Mouse (Mus musculus) midbrain, embryonic 12.5 days (tissue): ENCODE results near the gene Syt6. TPM values are rescaled to one million over a fixed set of nuclear protein-coding genes. Genes with fewer than 3 reads are reported as not detected.
A peak's percentile ranks its signal among the peaks of the same experiment; 100 is the strongest.

Experiments
- ATAC-seq: fragments of 200-750 bp; cut with Nextera tagmentation; 2 replicates; pipeline ENCODE4 v1.8.0; 2017; ENCODE audit warnings: low read depth, moderate TSS enrichment, moderate library complexity; ENCODE audit not compliant: low FRiP score
- H3K27ac ChIP-seq: fragments of 300-500 bp; sonication (generic); replicated peaks from 2 replicates; pipeline ENCODE4 v1.5.1; 2016; ENCODE audit warnings: mild to moderate bottlenecking
- H3K27me3 ChIP-seq: fragments of 300-500 bp; sonication (generic); 2 replicates; pipeline ENCODE4 v1.6.1; 2016; ENCODE audit warnings: mild to moderate bottlenecking
- H3K36me3 ChIP-seq: fragments of 300-500 bp; sonication (generic); 2 replicates; pipeline ENCODE4 v1.6.1; 2016
- H3K4me1 ChIP-seq: fragments of 300-500 bp; sonication (generic); 2 replicates; pipeline ENCODE4 v1.6.1; 2016
- H3K4me2 ChIP-seq: fragments of 300-500 bp; sonication (generic); replicated peaks from 2 replicates; pipeline ENCODE4 v1.6.1; 2016; ENCODE audit warnings: mild to moderate bottlenecking, moderate library complexity
- H3K4me3 ChIP-seq: fragments of 300-500 bp; sonication (generic); 2 replicates; pipeline ENCODE4 v1.5.1; 2016; ENCODE audit warnings: mild to moderate bottlenecking
- H3K9ac ChIP-seq: fragments of 300-500 bp; sonication (generic); replicated peaks from 2 replicates; pipeline ENCODE4 v1.6.1; 2016; ENCODE audit warnings: mild to moderate bottlenecking, moderate library complexity
- H3K9me3 ChIP-seq: fragments of 300-500 bp; sonication (generic); 2 replicates; pipeline ENCODE4 v1.6.1; 2016; ENCODE audit warnings: mild to moderate bottlenecking
- WGBS: fragments of 180-500 bp; shearing (Covaris S2); methylation state at CpG from one replicate; pipeline ENCODE4 v1.1.7; 2016; 5-methylcytosine and 5-hydroxymethylcytosine counted together
- polyA plus RNA-seq: library from polyadenylated mRNA; unstranded; fragments of >200 nt; fragmentation: Nextera tagmentation; extraction: Ambion mirVana; gene quantifications from 2 replicates; pipeline ENCODE4 v1.2.1, GENCODE M21; 2016

The Syt6 gene
- polyA plus RNA-seq, 1 experiment from 2014 or later, result 7.7 TPM

DNA sequence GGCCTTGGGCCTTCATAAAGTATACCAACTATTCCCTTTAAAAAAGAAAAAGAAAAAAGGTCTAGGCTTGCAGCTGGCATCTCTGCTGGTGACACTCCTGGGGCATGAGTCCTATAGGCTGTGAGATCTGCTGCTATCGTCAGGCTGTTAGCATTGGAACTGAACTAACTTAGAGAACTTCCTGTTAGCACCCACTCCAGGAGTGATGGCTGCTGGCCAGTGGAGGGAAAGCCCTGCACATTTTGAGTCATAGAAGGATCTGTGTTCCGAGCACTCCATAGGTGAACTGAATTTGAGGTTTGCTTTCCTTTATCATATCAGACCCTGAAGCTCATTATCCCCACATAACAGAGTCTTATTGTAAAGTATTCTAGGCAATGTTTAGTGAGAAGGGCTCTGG is 85.0 kb downstream of the Syt6 start:
- H3K4me1 ChIP-seq, result no peaks in the 10 kb centered on the region
- H3K27me3 ChIP-seq, result no peaks in the 10 kb centered on the region
- no peak overlapping the region for H3K9ac ChIP-seq
- ATAC-seq, result no peak
- no peaks in the 10 kb centered on the region for H3K36me3 ChIP-seq
- no peak overlapping the region for H3K27ac ChIP-seq
- 91% methylated on average over 2 of the region's 2 CpGs for WGBS
- H3K4me3 ChIP-seq, result no peak overlapping the region
- no peaks in the 10 kb centered on the region for H3K9me3 ChIP-seq
- no peak overlapping the region for H3K4me2 ChIP-seq

- 92% methylated on average over 8 of the region's 8 CpGs for WGBS
- Histone ChIP-seq H3K4me2 (no peak overlapping the region), H3K9ac (no peak overlapping the region)
Observed at GRCm38 (mm10) chr3:103661714-103662113, 86.7 kb downstream of the Syt6 start.

DNA sequence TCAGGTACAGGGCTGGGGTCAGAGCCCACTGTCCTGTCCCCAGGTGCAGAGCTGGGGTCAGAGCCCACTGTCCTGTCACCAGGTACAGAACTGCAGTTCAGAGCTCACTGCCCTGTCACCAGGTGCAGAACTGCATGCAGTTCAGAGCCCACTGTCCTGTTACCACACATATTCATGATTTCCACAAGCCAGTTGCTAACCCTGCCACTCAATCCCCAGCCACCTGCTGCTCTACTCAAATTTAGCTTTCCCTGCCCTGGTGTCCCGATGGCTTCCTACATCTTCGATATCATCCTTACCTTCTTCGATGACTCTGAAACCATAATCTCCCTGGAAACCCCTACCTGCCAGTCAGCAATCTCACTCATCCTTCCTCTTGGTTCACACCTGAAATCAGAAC is 88.4 kb downstream of the Syt6 start:
- Histone ChIP-seq H3K9ac (no peak overlapping the region), H3K4me2 (no peak overlapping the region), H3K27me3 (no peaks in the 10 kb centered on the region), H3K36me3 (no peaks in the 10 kb centered on the region), H3K9me3 (no peaks in the 10 kb centered on the region), H3K27ac (no peak overlapping the region), H3K4me3 (no peak overlapping the region), H3K4me1 (no peaks in the 10 kb centered on the region)
- ATAC-seq, result no peak
- WGBS, result 94% methylated on average over 3 of the region's 3 CpGs

More at GRCm38 (mm10) chr3:103661714-103662113, 86.7 kb downstream of the Syt6 start:
- Histone ChIP-seq H3K27ac (no peak overlapping the region), H3K27me3 (no peaks in the 10 kb centered on the region), H3K36me3 (no peaks in the 10 kb centered on the region), H3K9me3 (no peaks in the 10 kb centered on the region), H3K4me3 (no peak overlapping the region), H3K4me1 (no peaks in the 10 kb centered on the region)
- ATAC-seq, result no peak

DNA sequence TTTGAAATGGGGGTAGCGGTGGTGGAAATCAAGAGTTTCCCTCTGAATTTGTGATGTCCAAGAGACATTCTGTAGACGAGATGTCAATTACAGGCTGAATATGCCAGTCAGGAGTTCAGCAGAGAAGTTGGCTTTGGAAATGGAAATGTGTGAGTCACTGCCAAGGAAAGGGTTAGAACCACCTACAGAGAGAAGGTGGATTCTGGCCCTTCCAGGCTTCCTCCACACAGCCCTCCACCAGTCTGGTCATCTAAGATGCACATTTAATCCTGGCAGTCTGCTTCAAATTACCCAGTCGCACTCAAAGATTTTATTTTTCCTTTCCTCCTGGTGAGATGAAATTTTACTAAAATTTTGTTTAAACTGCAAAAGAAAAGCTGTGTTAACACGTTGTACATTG is 97.1 kb downstream of the Syt6 start:
- no peak for ATAC-seq
- H3K4me3 ChIP-seq, result no peak overlapping the region
- WGBS, result 78% methylated on average over 4 of the region's 4 CpGs
- peaks cover 4% of the 10 kb centered on the region; the same call in 1 of the 2 replicates for H3K27me3 ChIP-seq
- no peak overlapping the region for H3K4me2 ChIP-seq
- no peak overlapping the region for H3K9ac ChIP-seq
- no peaks in the 10 kb centered on the region for H3K36me3 ChIP-seq
- H3K9me3 ChIP-seq, result no peaks in the 10 kb centered on the region
- no peak overlapping the region for H3K27ac ChIP-seq
- H3K4me1 ChIP-seq, result no peaks in the 10 kb centered on the region

GRCm38 (mm10) chr3:103672716-103673115 is 97.7 kb downstream of the Syt6 start:
- no peak for ATAC-seq
- 23% methylated on average over 7 of the region's 7 CpGs for WGBS
- no peak overlapping the region for H3K9ac ChIP-seq
- H3K4me1 ChIP-seq, result no peaks in the 10 kb centered on the region
- H3K4me3 ChIP-seq, result no peak overlapping the region
- H3K9me3 ChIP-seq, result no peaks in the 10 kb centered on the region
- no peaks in the 10 kb centered on the region for H3K36me3 ChIP-seq
- H3K4me2 ChIP-seq, result no peak overlapping the region
- no peak overlapping the region for H3K27ac ChIP-seq
- H3K27me3 ChIP-seq, result peaks cover 4% of the 10 kb centered on the region; the same call in 1 of the 2 replicates

- H3K27ac ChIP-seq, result no peak overlapping the region
- 7% methylated on average over 6 of the region's 6 CpGs for WGBS
- H3K27me3 ChIP-seq, result no peaks in the 10 kb centered on the region
- H3K4me2 ChIP-seq, result no peak overlapping the region
- H3K9me3 ChIP-seq, result no peaks in the 10 kb centered on the region
- no peak overlapping the region for H3K9ac ChIP-seq
- no peak overlapping the region for H3K4me3 ChIP-seq
- no peaks in the 10 kb centered on the region for H3K36me3 ChIP-seq
- no peak for ATAC-seq
- H3K4me1 ChIP-seq, result peaks cover 9% of the 10 kb centered on the region
Observed at GRCm38 (mm10) chr3:103678811-103679210, 103.8 kb downstream of the Syt6 start.

GRCm38 (mm10) chr3:103682473-103682872 is 107.4 kb downstream of the Syt6 start:
- Histone ChIP-seq H3K4me3 (no peak overlapping the region), H3K27me3 (no peaks in the 10 kb centered on the region), H3K9me3 (no peaks in the 10 kb centered on the region), H3K4me2 (no peak overlapping the region), H3K27ac (no peak overlapping the region), H3K36me3 (no peaks in the 10 kb centered on the region), H3K9ac (no peak overlapping the region), H3K4me1 (peaks cover 12% of the 10 kb centered on the region)
- no peak for ATAC-seq
- WGBS, result 45% methylated on average over 4 of the region's 4 CpGs

DNA sequence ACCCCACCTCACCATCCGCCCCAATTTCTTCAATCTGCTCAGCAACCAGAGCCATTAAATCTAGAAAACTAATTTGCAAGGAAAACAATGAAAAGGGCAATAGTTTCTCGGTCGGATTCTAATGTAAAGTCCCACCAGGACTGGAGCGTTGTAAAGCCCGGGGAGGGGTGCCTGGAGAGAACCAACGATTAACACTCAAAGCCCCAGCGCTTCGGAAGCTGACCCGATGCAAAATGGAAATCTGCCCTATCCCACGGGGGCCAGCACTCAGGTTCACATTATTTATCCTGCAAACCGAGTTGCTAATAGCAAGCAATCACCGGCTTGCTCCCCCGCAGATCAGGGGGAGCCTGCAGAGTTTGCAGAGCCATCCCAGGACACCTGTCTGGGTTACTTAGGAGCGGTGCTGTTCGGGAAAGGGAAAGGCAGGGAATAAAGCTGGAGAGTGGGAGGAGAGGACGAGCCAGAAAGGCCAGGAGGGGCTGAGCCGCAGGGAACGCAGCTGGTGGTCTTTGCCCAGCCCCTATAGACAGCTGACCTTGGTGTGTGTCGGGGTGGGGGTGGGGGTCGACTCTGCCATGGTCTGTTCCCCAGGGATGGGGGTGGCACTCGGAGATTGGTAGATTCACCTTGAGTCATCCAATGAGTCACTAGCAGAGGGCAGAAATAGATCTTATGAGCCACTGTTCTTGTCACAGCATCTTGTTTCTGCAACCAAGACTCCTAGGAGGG is 108.4 kb downstream of the Syt6 start:
- under 1% methylated on average over 21 of the region's 21 CpGs for WGBS
- peak overlapping the region; percentile 37 for H3K4me2 ChIP-seq
- no peak overlapping the region for H3K4me3 ChIP-seq
- peak overlapping the region; percentile 15; the same call in 1 of the 2 replicates for H3K27ac ChIP-seq
- ATAC-seq, result peak; percentile 41; the same call in 1 of the 2 replicates
- no peaks in the 10 kb centered on the region for H3K36me3 ChIP-seq
- no peaks in the 10 kb centered on the region for H3K27me3 ChIP-seq
- H3K9me3 ChIP-seq, result no peaks in the 10 kb centered on the region
- H3K4me1 ChIP-seq, result peaks cover 12% of the 10 kb centered on the region
- H3K9ac ChIP-seq, result no peak overlapping the region

GRCm38 (mm10) chr3:103683966-103684319 is 108.9 kb downstream of the Syt6 start:
- Histone ChIP-seq H3K36me3 (no peaks in the 10 kb centered on the region), H3K27me3 (no peaks in the 10 kb centered on the region), H3K9ac (no peak overlapping the region), H3K4me3 (no peak overlapping the region), H3K9me3 (no peaks in the 10 kb centered on the region), H3K27ac (peak overlapping the region; percentile 15; the same call in 1 of the 2 replicates), H3K4me1 (peaks cover 9% of the 10 kb centered on the region), H3K4me2 (peak overlapping the region; percentile 37; the same call in 1 of the 2 replicates)
- no peak for ATAC-seq
- 40% methylated on average over 5 of the region's 5 CpGs for WGBS

DNA sequence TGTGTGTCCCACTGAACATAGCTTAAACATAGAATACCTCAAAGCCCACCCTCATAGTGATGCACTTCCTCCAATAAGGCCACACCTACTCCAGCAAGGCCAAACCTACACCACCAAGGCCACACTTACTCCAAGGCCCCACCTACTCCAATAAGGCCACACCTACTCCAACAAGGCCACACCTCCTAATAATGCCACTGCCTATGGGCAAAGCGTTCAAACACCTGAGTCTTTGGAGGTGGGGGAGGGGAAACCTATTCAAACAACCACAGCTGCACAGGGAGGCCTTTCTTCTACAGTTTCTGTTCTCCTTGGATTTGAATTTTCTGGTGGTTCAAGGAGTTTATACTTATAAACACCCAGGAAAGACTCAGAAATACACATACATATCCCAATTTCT is 114.0 kb downstream of the Syt6 start:
- no peak overlapping the region for H3K4me3 ChIP-seq
- H3K27ac ChIP-seq, result no peak overlapping the region
- H3K9me3 ChIP-seq, result no peaks in the 10 kb centered on the region
- no peak overlapping the region for H3K9ac ChIP-seq
- H3K4me2 ChIP-seq, result no peak overlapping the region
- H3K27me3 ChIP-seq, result no peaks in the 10 kb centered on the region
- H3K4me1 ChIP-seq, result peaks cover under 1% of the 10 kb centered on the region; the same call in 1 of the 2 replicates
- 93% methylated on average over 1 of the region's 1 CpGs for WGBS
- no peak for ATAC-seq
- no peaks in the 10 kb centered on the region for H3K36me3 ChIP-seq

- Histone ChIP-seq H3K4me1 (no peaks in the 10 kb centered on the region), H3K27me3 (no peaks in the 10 kb centered on the region), H3K36me3 (no peaks in the 10 kb centered on the region), H3K27ac (no peak overlapping the region), H3K9me3 (no peaks in the 10 kb centered on the region), H3K4me2 (no peak overlapping the region), H3K9ac (no peak overlapping the region), H3K4me3 (no peak overlapping the region)
- WGBS, result 74% methylated on average over 3 of the region's 3 CpGs
- ATAC-seq, result no peak
Observed at GRCm38 (mm10) chr3:103690506-103690905, 115.5 kb downstream of the Syt6 start.
